Mouse (Mus musculus) testis, adult 2 months (tissue): ENCODE results near the gene Ankrd28.

Experiments
- CTCF ChIP-seq: fragments of 200-500 bp; IDR thresholded peaks from 2 replicates; pipeline ENCODE4 v1.5.1; 2012; ENCODE audit warnings: low read depth, mild to moderate bottlenecking, inconsistent platforms, low read length, moderate library complexity; ENCODE audit not compliant: control insufficient read depth, insufficient read depth, insufficient replicate concordance
- POLR2A ChIP-seq: fragments of 200-500 bp; IDR thresholded peaks from 2 replicates; pipeline ENCODE4 v1.6.1; 2012; ENCODE audit warnings: low read depth, mild to moderate bottlenecking, inconsistent platforms, low read length, moderate library complexity; ENCODE audit not compliant: control insufficient read depth

DNA sequence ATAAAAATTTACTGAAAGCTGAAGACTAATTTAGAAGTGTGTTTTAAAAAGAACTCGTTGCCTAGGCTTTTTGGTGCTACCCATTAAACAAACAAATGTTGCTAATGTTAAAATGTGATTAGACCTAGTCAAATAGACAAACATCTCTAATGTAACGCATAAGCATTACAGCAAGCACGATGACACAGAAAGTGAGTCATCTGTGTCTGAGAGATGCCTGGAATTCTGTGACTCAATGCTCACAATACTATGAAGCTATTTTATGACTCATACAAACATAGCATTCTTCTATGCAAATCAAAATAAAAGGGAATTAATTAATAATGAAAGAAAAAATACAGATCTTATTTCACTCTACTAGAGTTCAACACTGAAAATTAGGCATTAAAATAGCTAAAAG is 61.9 kb downstream of the Ankrd28 start:
- no peak for TF ChIP-seq POLR2A
- no peak for TF ChIP-seq CTCF
